Mouse (Mus musculus): ENCODE data around the gene Fbxo41. TPM values are rescaled to one million over a fixed set of nuclear protein-coding genes. Genes with fewer than 3 reads are reported as not detected.

Gene Fbxo41
- polyA plus RNA-seq, 1 experiment, result 0.43 TPM

- 0 out of 2 replicates have a peak, but pooled peaks have one; percentile 3 for TF ChIP-seq EP300 (IDR thresholded peaks at IDR 0.05; ENCODE audit: insufficient read depth, low read depth, low read length)
- TF ChIP-seq CTCF (IDR thresholded peaks at IDR 0.05; ENCODE audit: low read depth, low read length), result no peak
- Histone ChIP-seq H3K9me3 (replicated peaks; ENCODE audit: control insufficient read depth, insufficient read depth, low read length, poor library complexity, severe bottlenecking) (no peaks in the 10 kb centered on the region), H3K27me3 (ENCODE audit: control insufficient read depth, insufficient read depth, low read length, poor library complexity, severe bottlenecking) (peaks cover 24% of the 10 kb centered on the region), H3K4me1 (ENCODE audit: control insufficient read depth, insufficient read depth, low read length) (no peaks in the 10 kb centered on the region), H3K9ac (ENCODE audit: low read depth, poor library complexity, severe bottlenecking) (0 out of 2 replicates have a peak overlapping the region, but pooled peaks have one; percentile 27), H3K4me3 (ENCODE audit: low read depth, low read length) (peak overlapping the region; percentile 66), H3K36me3 (ENCODE audit: control insufficient read depth, insufficient read depth, low read length, poor library complexity, severe bottlenecking) (no peaks in the 10 kb centered on the region), H3K27ac (ENCODE audit: insufficient read depth, low read length) (no peak overlapping the region)
Observed at GRCm38 (mm10) chr6:85511286-85512055, 8.7 kb upstream of the Fbxo41 start.

GRCm38 (mm10) chr6:85510476-85510875 is 7.7 kb upstream of the Fbxo41 start:
- no peak overlapping the region for H3K4me3 ChIP-seq (ENCODE audit: low read depth, low read length)
- no peaks in the 10 kb centered on the region for H3K4me1 ChIP-seq (ENCODE audit: control insufficient read depth, insufficient read depth, low read length)
- H3K27ac ChIP-seq (ENCODE audit: insufficient read depth, low read length), result no peak overlapping the region
- H3K9ac ChIP-seq (ENCODE audit: low read depth, poor library complexity, severe bottlenecking), result no peak overlapping the region
- no peaks in the 10 kb centered on the region for H3K36me3 ChIP-seq (ENCODE audit: control insufficient read depth, insufficient read depth, low read length, poor library complexity, severe bottlenecking)
- no peak for TF ChIP-seq EP300 (IDR thresholded peaks at IDR 0.05; ENCODE audit: insufficient read depth, low read depth, low read length)
- TF ChIP-seq CTCF (IDR thresholded peaks at IDR 0.05; ENCODE audit: low read depth, low read length), result peak; percentile 55
- TF ChIP-seq POLR2A (IDR thresholded peaks at IDR 0.05; ENCODE audit: insufficient read depth, low read length), result no peak
- H3K9me3 ChIP-seq (replicated peaks; ENCODE audit: control insufficient read depth, insufficient read depth, low read length, poor library complexity, severe bottlenecking), result no peaks in the 10 kb centered on the region
- H3K27me3 ChIP-seq (ENCODE audit: control insufficient read depth, insufficient read depth, low read length, poor library complexity, severe bottlenecking), result peaks cover 24% of the 10 kb centered on the region

GRCm38 (mm10) chr6:85508602-85509001 is 5.8 kb upstream of the Fbxo41 start:
- TF ChIP-seq CTCF (IDR thresholded peaks at IDR 0.05; ENCODE audit: low read depth, low read length) (no peak), EP300 (IDR thresholded peaks at IDR 0.05; ENCODE audit: insufficient read depth, low read depth, low read length) (no peak), POLR2A (IDR thresholded peaks at IDR 0.05; ENCODE audit: insufficient read depth, low read length) (no peak)
- Histone ChIP-seq H3K27ac (ENCODE audit: insufficient read depth, low read length) (no peak overlapping the region), H3K27me3 (ENCODE audit: control insufficient read depth, insufficient read depth, low read length, poor library complexity, severe bottlenecking) (peaks cover 17% of the 10 kb centered on the region), H3K4me1 (ENCODE audit: control insufficient read depth, insufficient read depth, low read length) (no peaks in the 10 kb centered on the region), H3K36me3 (ENCODE audit: control insufficient read depth, insufficient read depth, low read length, poor library complexity, severe bottlenecking) (no peaks in the 10 kb centered on the region), H3K9me3 (replicated peaks; ENCODE audit: control insufficient read depth, insufficient read depth, low read length, poor library complexity, severe bottlenecking) (no peaks in the 10 kb centered on the region), H3K9ac (ENCODE audit: low read depth, poor library complexity, severe bottlenecking) (no peak overlapping the region), H3K4me3 (ENCODE audit: low read depth, low read length) (no peak overlapping the region)

- Histone ChIP-seq H3K4me3 (ENCODE audit: low read depth, low read length) (no peak overlapping the region), H3K9ac (ENCODE audit: low read depth, poor library complexity, severe bottlenecking) (no peak overlapping the region), H3K4me1 (ENCODE audit: control insufficient read depth, insufficient read depth, low read length) (no peaks in the 10 kb centered on the region), H3K9me3 (replicated peaks; ENCODE audit: control insufficient read depth, insufficient read depth, low read length, poor library complexity, severe bottlenecking) (no peaks in the 10 kb centered on the region), H3K36me3 (ENCODE audit: control insufficient read depth, insufficient read depth, low read length, poor library complexity, severe bottlenecking) (no peaks in the 10 kb centered on the region), H3K27ac (ENCODE audit: insufficient read depth, low read length) (no peak overlapping the region), H3K27me3 (ENCODE audit: control insufficient read depth, insufficient read depth, low read length, poor library complexity, severe bottlenecking) (no peaks in the 10 kb centered on the region)
- TF ChIP-seq POLR2A (IDR thresholded peaks at IDR 0.05; ENCODE audit: insufficient read depth, low read length) (no peak), EP300 (IDR thresholded peaks at IDR 0.05; ENCODE audit: insufficient read depth, low read depth, low read length) (no peak)
Observed at GRCm38 (mm10) chr6:85504908-85505307, 2.1 kb upstream of the Fbxo41 start.

GRCm38 (mm10) chr6:85502103-85502910 is 487 bp downstream of the Fbxo41 start:
- H3K27me3 ChIP-seq (ENCODE audit: control insufficient read depth, insufficient read depth, low read length, poor library complexity, severe bottlenecking), result no peaks in the 10 kb centered on the region
- no peaks in the 10 kb centered on the region for H3K9me3 ChIP-seq (replicated peaks; ENCODE audit: control insufficient read depth, insufficient read depth, low read length, poor library complexity, severe bottlenecking)
- no peak overlapping the region for H3K27ac ChIP-seq (ENCODE audit: insufficient read depth, low read length)
- H3K4me1 ChIP-seq (ENCODE audit: control insufficient read depth, insufficient read depth, low read length), result no peaks in the 10 kb centered on the region
- peak overlapping the region; percentile 90 for H3K4me3 ChIP-seq (ENCODE audit: low read depth, low read length)
- TF ChIP-seq POLR2A (IDR thresholded peaks at IDR 0.05; ENCODE audit: insufficient read depth, low read length), result no peak
- TF ChIP-seq EP300 (IDR thresholded peaks at IDR 0.05; ENCODE audit: insufficient read depth, low read depth, low read length), result no peak
- TF ChIP-seq CTCF (IDR thresholded peaks at IDR 0.05; ENCODE audit: low read depth, low read length), result no peak
- H3K9ac ChIP-seq (ENCODE audit: low read depth, poor library complexity, severe bottlenecking), result peak overlapping the region; percentile 58
- no peaks in the 10 kb centered on the region for H3K36me3 ChIP-seq (ENCODE audit: control insufficient read depth, insufficient read depth, low read length, poor library complexity, severe bottlenecking)

Data from ES-Bruce4 (cell line).